Comparison of ENCODE assay signal across 29 mouse cellular contexts in genomic region chr1:130276005-130276404, GRCm38 (mm10).
A peak's percentile ranks its signal among the peaks of the same experiment; 100 is the strongest.
DNase-seq lines count a peak whose midpoint lies in the region; ATAC-seq and TF ChIP-seq lines count a peak whose summit lies in the region.
"Had no signal": no experiment of that assay in that cellular context is flagged by ENCODE, and none has a peak within 500 bp of the region (broad histone marks: within the 10 kb centered on the region; RNA-seq: fewer than 3 reads in every experiment).

No protein-coding gene starts in this region.

- ATAC-seq in liver, embryonic 12.5 days, result peak; percentile 47; the same call in 1 of the 2 replicates
- ATAC-seq in liver, embryonic 14.5 days (ENCODE audit: insufficient read depth), result peak; percentile 36
- ATAC-seq in megakaryocyte progenitor cell, adult 5-6 weeks (replicated peaks; ENCODE audit: poor library complexity), result peak; percentile 45
- ATAC-seq in midbrain, postnatal 0 days (ENCODE audit: low FRiP score), result no peak
- ATAC-seq: forebrain, embryonic 14.5 days; forebrain, postnatal 0 days; hindbrain, embryonic 16.5 days had no signal

- no peak for TF ChIP-seq CTCF in liver, embryonic 14.5 days (IDR thresholded peaks at IDR 0.05; ENCODE audit: low read depth)
- no peak for TF ChIP-seq CTCF in midbrain, postnatal 0 days (IDR thresholded peaks at IDR 0.05)

- H3K4me1 ChIP-seq in liver, embryonic 12.5 days, result peaks cover 27% of the 10 kb centered on the region
- H3K4me1 ChIP-seq in liver, embryonic 14.5 days (replicated peaks; ENCODE audit: control insufficient read depth in 2 of 2, insufficient read depth in 2 of 2, low read length in 1 of 2), result peaks cover 10 to 21% of the 10 kb centered on the region in 2 experiments
- no peaks in the 10 kb centered on the region for H3K4me1 ChIP-seq in midbrain, postnatal 0 days (ENCODE audit: insufficient read depth, low read length)
- H3K4me1 ChIP-seq in embryonic facial prominence, embryonic 10.5 days, result peaks cover 3% of the 10 kb centered on the region; the same call in 1 of the 2 replicates
- H3K4me1 ChIP-seq: heart, embryonic 15.5 days; hindbrain, embryonic 10.5 days; hindbrain, embryonic 13.5 days had no signal

- H3K4me2 ChIP-seq in liver, embryonic 12.5 days, result no peak overlapping the region
- H3K4me2 ChIP-seq in liver, embryonic 14.5 days (ENCODE audit: low read depth), result no peak overlapping the region
- no peak overlapping the region for H3K4me2 ChIP-seq in midbrain, postnatal 0 days (ENCODE audit: low read depth, low read length, poor library complexity, severe bottlenecking)
- H3K4me2 ChIP-seq: heart, embryonic 12.5 days; heart, embryonic 15.5 days; hindbrain, embryonic 13.5 days had no signal

- H3K9ac ChIP-seq in liver, embryonic 12.5 days, result no peak overlapping the region
- H3K9ac ChIP-seq in liver, embryonic 14.5 days (replicated peaks), result no peak overlapping the region
- H3K9ac ChIP-seq in midbrain, postnatal 0 days (replicated peaks; ENCODE audit: low read length, poor library complexity, severe bottlenecking), result no peak overlapping the region
- H3K9ac ChIP-seq: forebrain, postnatal 0 days; heart, embryonic 12.5 days; heart, embryonic 15.5 days; hindbrain, embryonic 13.5 days had no signal

- TF ChIP-seq EP300 in liver, embryonic 14.5 days (IDR thresholded peaks at IDR 0.05; ENCODE audit: low read depth), result no peak

- no peak for DNase-seq in liver
- no peak for DNase-seq in liver, embryonic 14.5 days (ENCODE audit: low read depth in 3 of 3, low spot score in 3 of 3)
- DNase-seq in midbrain, postnatal 0 days (ENCODE audit: low spot score), result no peak
- DNase-seq in layer of hippocampus, adult 18-20 months (ENCODE audit: low spot score in 2 of 2), result no peak
- DNase-seq in embryonic facial prominence, embryonic 10.5 days (ENCODE audit: low spot score), result no peak
- DNase-seq: adrenal gland, adult 2 months; adrenal gland, postnatal 14 days; B cell, adult 2 months; cerebellum, adult 11 months; cerebellum, adult 2 months; cerebellum, postnatal 10 days; cerebellum, postnatal 36 days; embryo, embryonic 11 days; forebrain, postnatal 0 days; gastrocnemius, adult 2 months; gastrocnemius, postnatal 14 days; heart, adult 18-20 months; heart, postnatal 10 days; heart, postnatal 36 days had no signal

- no peak overlapping the region for H3K27ac ChIP-seq in liver, embryonic 12.5 days
- H3K27ac ChIP-seq in liver, embryonic 14.5 days, result no peak overlapping the region
- no peak overlapping the region for H3K27ac ChIP-seq in midbrain, postnatal 0 days (ENCODE audit: low read depth, low read length)
- H3K27ac ChIP-seq in embryonic facial prominence, embryonic 10.5 days (replicated peaks), result no peak overlapping the region
- H3K27ac ChIP-seq: gastrocnemius, adult 2 months; heart, embryonic 15.5 days; hindbrain, embryonic 10.5 days; hindbrain, embryonic 13.5 days had no signal

- no peaks in the 10 kb centered on the region for H3K36me3 ChIP-seq in liver, embryonic 12.5 days
- H3K36me3 ChIP-seq in liver, embryonic 14.5 days (replicated peaks; ENCODE audit: control insufficient read depth, insufficient read depth, low read depth), result no peaks in the 10 kb centered on the region
- H3K36me3 ChIP-seq in midbrain, postnatal 0 days (ENCODE audit: insufficient read depth, low read length), result no peaks in the 10 kb centered on the region
- no peaks in the 10 kb centered on the region for H3K36me3 ChIP-seq in embryonic facial prominence, embryonic 10.5 days (replicated peaks)
- H3K36me3 ChIP-seq: G1E; heart, embryonic 12.5 days; heart, embryonic 15.5 days; hindbrain, embryonic 10.5 days; hindbrain, embryonic 13.5 days had no signal

- H3K27me3 ChIP-seq in liver, embryonic 12.5 days (replicated peaks), result no peaks in the 10 kb centered on the region
- no peaks in the 10 kb centered on the region for H3K27me3 ChIP-seq in liver, embryonic 14.5 days (ENCODE audit: control insufficient read depth, insufficient read depth, low read length)
- no peaks in the 10 kb centered on the region for H3K27me3 ChIP-seq in midbrain, postnatal 0 days (ENCODE audit: insufficient read depth, low read length)
- no peaks in the 10 kb centered on the region for H3K27me3 ChIP-seq in embryonic facial prominence, embryonic 10.5 days (replicated peaks; ENCODE audit: low read depth, poor library complexity, severe bottlenecking)
- H3K27me3 ChIP-seq: CH12.LX; heart, embryonic 12.5 days; heart, embryonic 15.5 days; hindbrain, embryonic 13.5 days had no signal

- peaks cover 6% of the 10 kb centered on the region; the same call in 1 of the 2 replicates for H3K9me3 ChIP-seq in liver, embryonic 12.5 days (replicated peaks)
- H3K9me3 ChIP-seq in liver, embryonic 14.5 days (ENCODE audit: control insufficient read depth, low read length), result no peaks in the 10 kb centered on the region
- 0 out of 2 replicates have a peak, but pooled peaks cover 4% of the 10 kb centered on the region for H3K9me3 ChIP-seq in midbrain, postnatal 0 days (ENCODE audit: low read length)
- H3K9me3 ChIP-seq in embryonic facial prominence, embryonic 10.5 days, result no peaks in the 10 kb centered on the region
- H3K9me3 ChIP-seq: heart, embryonic 15.5 days had no signal

- no peak overlapping the region for H3K4me3 ChIP-seq in liver, embryonic 12.5 days
- H3K4me3 ChIP-seq in liver, embryonic 14.5 days (ENCODE audit: insufficient read depth in 1 of 2, low read depth in 2 of 2, low read length in 2 of 2), result no peak overlapping the region
- no peak overlapping the region for H3K4me3 ChIP-seq in midbrain, postnatal 0 days (ENCODE audit: low read depth, low read length)
- H3K4me3 ChIP-seq in embryonic facial prominence, embryonic 10.5 days, result no peak overlapping the region
- H3K4me3 ChIP-seq: gastrocnemius, adult 2 months; heart, embryonic 12.5 days; heart, embryonic 15.5 days; hindbrain, embryonic 10.5 days; hindbrain, embryonic 13.5 days had no signal

- 43% methylated on average over 2 of the region's 2 CpGs for WGBS in liver, embryonic 12.5 days (ENCODE audit: insufficient replicate concordance)
- WGBS in liver, embryonic 14.5 days (ENCODE audit: insufficient replicate concordance), result 48% methylated on average over 2 of the region's 2 CpGs
- WGBS in midbrain, postnatal 0 days, result 82% methylated on average over 2 of the region's 2 CpGs
- WGBS in embryonic facial prominence, embryonic 10.5 days, result 84% methylated on average over 2 of the region's 2 CpGs
